Mouse (Mus musculus) ZHBTc4 (cell line): ENCODE results near the gene Anks1.
"Not testable (repeated sequence)": the region's sequence is repeated elsewhere in the genome, so short reads cannot be mapped to it uniquely, and the experiment has no call there.

Source experiments
- DNase-seq: peaks from one replicate; pipeline ENCODE4 v3.0.0-alpha.2; 2011; ENCODE audit warnings: low read depth, low spot score

Gene Anks1

GRCm38 (mm10) chr17:27965292-27965691 is 56.2 kb downstream of the Anks1 start:
- no peak for DNase-seq

- no peak for DNase-seq
Measured at GRCm38 (mm10) chr17:27966056-27966455, 57.0 kb downstream of the Anks1 start.

GRCm38 (mm10) chr17:27966508-27967021 is 57.5 kb downstream of the Anks1 start:
- no peak for DNase-seq

- DNase-seq, result no peak
Measured at GRCm38 (mm10) chr17:27967529-27967928, 58.4 kb downstream of the Anks1 start.

- no peak for DNase-seq
Measured at GRCm38 (mm10) chr17:27968033-27968750, 59.1 kb downstream of the Anks1 start.

- DNase-seq, result no peak
Measured at GRCm38 (mm10) chr17:27968903-27969302, 59.8 kb downstream of the Anks1 start.

- peak; percentile 92 for DNase-seq
Measured at GRCm38 (mm10) chr17:27969365-27969764, 60.3 kb downstream of the Anks1 start.

GRCm38 (mm10) chr17:27969896-27970295 is 60.8 kb downstream of the Anks1 start:
- no peak for DNase-seq

- no peak for DNase-seq
Measured at GRCm38 (mm10) chr17:27970305-27970704, 61.2 kb downstream of the Anks1 start.

- DNase-seq, result no peak
Measured at GRCm38 (mm10) chr17:27971496-27971895, 62.4 kb downstream of the Anks1 start.

- DNase-seq, result no peak
Measured at GRCm38 (mm10) chr17:27973337-27973736, 64.2 kb downstream of the Anks1 start.

- no peak for DNase-seq
Measured at GRCm38 (mm10) chr17:27976266-27976665, 67.2 kb downstream of the Anks1 start.

- no peak for DNase-seq
Measured at GRCm38 (mm10) chr17:27977008-27977636, 68.0 kb downstream of the Anks1 start.

GRCm38 (mm10) chr17:27980391-27980955 is 71.4 kb downstream of the Anks1 start:
- DNase-seq, result no peak

GRCm38 (mm10) chr17:27981451-27982069 is 72.5 kb downstream of the Anks1 start:
- DNase-seq, result no peak

GRCm38 (mm10) chr17:27982070-27982457 is 73.0 kb downstream of the Anks1 start:
- not testable (repeated sequence) for DNase-seq

GRCm38 (mm10) chr17:27982712-27983266 is 73.7 kb downstream of the Anks1 start:
- DNase-seq, result no peak

- peak; percentile 37 for DNase-seq
Measured at GRCm38 (mm10) chr17:27984421-27984820, 75.3 kb downstream of the Anks1 start.

- no peak for DNase-seq
Measured at GRCm38 (mm10) chr17:27986106-27986505, 77.0 kb downstream of the Anks1 start.

- peak; percentile 92 for DNase-seq
Measured at GRCm38 (mm10) chr17:27989807-27990542, 80.9 kb downstream of the Anks1 start.
